Mouse (Mus musculus): ENCODE results near the gene Ccdc88c. TPM values are rescaled to one million over a fixed set of nuclear protein-coding genes. Genes with fewer than 3 reads are reported as not detected.

Gene Ccdc88c
- polyA plus RNA-seq, 1 experiment, result 18.0 TPM

DNA sequence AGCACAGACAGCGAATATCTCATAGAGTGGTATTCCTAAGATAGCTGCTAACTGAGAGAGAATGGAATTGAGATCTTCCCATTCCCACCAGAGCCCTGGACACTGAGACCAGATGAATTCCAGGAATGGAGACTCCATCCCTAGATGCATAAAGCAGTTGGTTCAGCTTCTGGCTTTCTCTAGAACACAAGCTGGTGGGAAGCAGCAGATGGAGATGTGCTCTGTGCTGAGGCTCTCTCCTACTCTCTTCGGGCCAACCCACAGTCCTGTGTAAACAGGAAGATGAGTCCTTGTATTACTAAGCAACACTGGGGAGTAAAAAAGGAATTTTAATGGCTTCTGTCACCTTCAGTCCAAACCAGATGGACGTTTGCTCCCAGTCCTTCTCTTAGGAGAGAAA, 153.3 kb downstream of the Ccdc88c start:
- H3K27me3 ChIP-seq (ENCODE audit: control insufficient read depth, insufficient read depth, insufficient read length), result no peaks in the 10 kb centered on the region
- no peaks in the 10 kb centered on the region for H3K79me2 ChIP-seq (ENCODE audit: control insufficient read depth, insufficient read depth)
- H3K4me3 ChIP-seq, result no peak overlapping the region
- TF ChIP-seq MYOD1 (IDR thresholded peaks at IDR 0.05; ENCODE audit: control insufficient read depth in 1 of 3, insufficient read length in 2 of 3, low read depth in 2 of 3) (no peak), USF1 (IDR thresholded peaks at IDR 0.05; ENCODE audit: low read depth) (no peak), POLR2AphosphoS2 (IDR thresholded peaks at IDR 0.05; ENCODE audit: insufficient read length, low read depth) (no peak), POLR2A (IDR thresholded peaks at IDR 0.05; ENCODE audit: insufficient read length, low read depth) (no peak), MAX (IDR thresholded peaks at IDR 0.05; ENCODE audit: low read depth) (no peak), TCF12 (IDR thresholded peaks at IDR 0.05; ENCODE audit: insufficient read depth, poor library complexity, severe bottlenecking) (no peak), MYOG (IDR thresholded peaks at IDR 0.05; ENCODE audit: control insufficient read depth in 1 of 3, insufficient read depth in 1 of 3, insufficient read length in 2 of 3, low read depth in 2 of 3) (no peak), REST (IDR thresholded peaks at IDR 0.05; ENCODE audit: insufficient read depth, insufficient read length) (no peak), E2F4 (IDR thresholded peaks at IDR 0.05; ENCODE audit: insufficient read depth) (no peak), CEBPB (IDR thresholded peaks at IDR 0.05; ENCODE audit: insufficient read depth, poor library complexity, severe bottlenecking) (no peak), SRF (IDR thresholded peaks at IDR 0.05; ENCODE audit: control insufficient read depth, insufficient read length, low read depth) (no peak), TCF3 (IDR thresholded peaks at IDR 0.05; ENCODE audit: insufficient read length, low read depth) (no peak)
- H3ac ChIP-seq (ENCODE audit: control insufficient read depth, insufficient read length), result no peak overlapping the region
- no peaks in the 10 kb centered on the region for H3K36me3 ChIP-seq (ENCODE audit: control insufficient read depth, insufficient read depth)
- no peak overlapping the region for H3K4me2 ChIP-seq (ENCODE audit: low read depth)

DNA sequence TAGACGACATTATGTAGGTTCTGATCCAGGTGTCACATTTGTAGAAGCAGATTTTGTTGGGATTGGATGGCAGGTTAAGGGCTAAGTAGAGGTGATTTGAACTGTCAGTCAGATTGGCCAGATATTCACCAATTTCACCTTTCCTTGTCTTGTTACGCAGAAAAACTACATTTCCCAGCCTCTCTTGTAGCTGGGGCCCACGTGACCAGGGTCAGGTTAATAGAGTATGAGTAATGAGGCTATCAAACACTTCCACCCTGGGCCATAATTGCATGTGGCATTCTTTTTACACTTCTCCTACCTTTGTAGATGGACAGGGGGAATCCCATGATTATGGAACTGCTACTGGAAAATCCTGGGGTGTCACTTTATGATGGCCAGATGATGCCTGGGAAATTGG, 155.2 kb downstream of the Ccdc88c start:
- TF ChIP-seq POLR2AphosphoS2 (IDR thresholded peaks at IDR 0.05; ENCODE audit: insufficient read length, low read depth) (no peak), TCF3 (IDR thresholded peaks at IDR 0.05; ENCODE audit: insufficient read length, low read depth) (no peak), SRF (IDR thresholded peaks at IDR 0.05; ENCODE audit: control insufficient read depth, insufficient read length, low read depth) (no peak), USF1 (IDR thresholded peaks at IDR 0.05; ENCODE audit: low read depth) (peak; percentile 54), MYOG (IDR thresholded peaks at IDR 0.05; ENCODE audit: control insufficient read depth in 1 of 3, insufficient read depth in 1 of 3, insufficient read length in 2 of 3, low read depth in 2 of 3) (no peak)
- Histone ChIP-seq H3K36me3 (ENCODE audit: control insufficient read depth, insufficient read depth) (no peaks in the 10 kb centered on the region), H3ac (ENCODE audit: control insufficient read depth, insufficient read length) (no peak overlapping the region), H3K79me2 (ENCODE audit: control insufficient read depth, insufficient read depth) (no peaks in the 10 kb centered on the region), H3K4me3 (no peak overlapping the region), H3K4me2 (ENCODE audit: low read depth) (no peak overlapping the region), H3K27me3 (ENCODE audit: control insufficient read depth, insufficient read depth, insufficient read length) (no peaks in the 10 kb centered on the region)

GRCm38 (mm10) chr12:100871841-100872240, 157.0 kb downstream of the Ccdc88c start:
- H3K36me3 ChIP-seq (ENCODE audit: control insufficient read depth, insufficient read depth), result no peaks in the 10 kb centered on the region
- TF ChIP-seq MYOD1 (IDR thresholded peaks at IDR 0.05; ENCODE audit: control insufficient read depth in 1 of 3, insufficient read length in 2 of 3, low read depth in 2 of 3), result no peak
- TF ChIP-seq SRF (IDR thresholded peaks at IDR 0.05; ENCODE audit: control insufficient read depth, insufficient read length, low read depth), result no peak
- TF ChIP-seq TCF12 (IDR thresholded peaks at IDR 0.05; ENCODE audit: insufficient read depth, poor library complexity, severe bottlenecking), result no peak
- no peak for TF ChIP-seq TCF3 (IDR thresholded peaks at IDR 0.05; ENCODE audit: insufficient read length, low read depth)
- TF ChIP-seq E2F4 (IDR thresholded peaks at IDR 0.05; ENCODE audit: insufficient read depth), result no peak
- no peak for TF ChIP-seq POLR2A (IDR thresholded peaks at IDR 0.05; ENCODE audit: insufficient read length, low read depth)
- TF ChIP-seq POLR2AphosphoS2 (IDR thresholded peaks at IDR 0.05; ENCODE audit: insufficient read length, low read depth), result no peak
- no peak for TF ChIP-seq MAX (IDR thresholded peaks at IDR 0.05; ENCODE audit: low read depth)
- no peak for TF ChIP-seq MYOG (IDR thresholded peaks at IDR 0.05; ENCODE audit: control insufficient read depth in 1 of 3, insufficient read depth in 1 of 3, insufficient read length in 2 of 3, low read depth in 2 of 3)
- TF ChIP-seq USF1 (IDR thresholded peaks at IDR 0.05; ENCODE audit: low read depth), result no peak
- TF ChIP-seq CEBPB (IDR thresholded peaks at IDR 0.05; ENCODE audit: insufficient read depth, poor library complexity, severe bottlenecking), result no peak
- TF ChIP-seq REST (IDR thresholded peaks at IDR 0.05; ENCODE audit: insufficient read depth, insufficient read length), result no peak

GRCm38 (mm10) chr12:100871234-100871633, 157.6 kb downstream of the Ccdc88c start:
- TF ChIP-seq POLR2AphosphoS2 (IDR thresholded peaks at IDR 0.05; ENCODE audit: insufficient read length, low read depth) (no peak), E2F4 (IDR thresholded peaks at IDR 0.05; ENCODE audit: insufficient read depth) (no peak), CEBPB (IDR thresholded peaks at IDR 0.05; ENCODE audit: insufficient read depth, poor library complexity, severe bottlenecking) (no peak), MYOG (IDR thresholded peaks at IDR 0.05; ENCODE audit: control insufficient read depth in 1 of 3, insufficient read depth in 1 of 3, insufficient read length in 2 of 3, low read depth in 2 of 3) (no peak), MYOD1 (IDR thresholded peaks at IDR 0.05; ENCODE audit: control insufficient read depth in 1 of 3, insufficient read length in 2 of 3, low read depth in 2 of 3) (no peak), POLR2A (IDR thresholded peaks at IDR 0.05; ENCODE audit: insufficient read length, low read depth) (no peak), SRF (IDR thresholded peaks at IDR 0.05; ENCODE audit: control insufficient read depth, insufficient read length, low read depth) (no peak), TCF12 (IDR thresholded peaks at IDR 0.05; ENCODE audit: insufficient read depth, poor library complexity, severe bottlenecking) (no peak)
- no peak overlapping the region for H3K4me3 ChIP-seq
- no peak overlapping the region for H3K4me2 ChIP-seq (ENCODE audit: low read depth)
- H3K36me3 ChIP-seq (ENCODE audit: control insufficient read depth, insufficient read depth), result no peaks in the 10 kb centered on the region
- H3K79me2 ChIP-seq (ENCODE audit: control insufficient read depth, insufficient read depth), result no peaks in the 10 kb centered on the region
- no peaks in the 10 kb centered on the region for H3K27me3 ChIP-seq (ENCODE audit: control insufficient read depth, insufficient read depth, insufficient read length)
- no peak overlapping the region for H3ac ChIP-seq (ENCODE audit: control insufficient read depth, insufficient read length)

More at GRCm38 (mm10) chr12:100871841-100872240, 157.0 kb downstream of the Ccdc88c start:
- H3K4me2 ChIP-seq (ENCODE audit: low read depth), result no peak overlapping the region
- no peaks in the 10 kb centered on the region for H3K27me3 ChIP-seq (ENCODE audit: control insufficient read depth, insufficient read depth, insufficient read length)
- no peak overlapping the region for H3K4me3 ChIP-seq
- H3ac ChIP-seq (ENCODE audit: control insufficient read depth, insufficient read length), result no peak overlapping the region
- no peaks in the 10 kb centered on the region for H3K79me2 ChIP-seq (ENCODE audit: control insufficient read depth, insufficient read depth)

GRCm38 (mm10) chr12:100868049-100868622, 160.7 kb downstream of the Ccdc88c start:
- Histone ChIP-seq H3K4me3 (no peak overlapping the region), H3ac (ENCODE audit: control insufficient read depth, insufficient read length) (no peak overlapping the region), H3K79me2 (ENCODE audit: control insufficient read depth, insufficient read depth) (no peaks in the 10 kb centered on the region), H3K4me2 (ENCODE audit: low read depth) (no peak overlapping the region), H3K27me3 (ENCODE audit: control insufficient read depth, insufficient read depth, insufficient read length) (no peaks in the 10 kb centered on the region), H3K36me3 (ENCODE audit: control insufficient read depth, insufficient read depth) (no peaks in the 10 kb centered on the region)
- no peak for TF ChIP-seq E2F4 (IDR thresholded peaks at IDR 0.05; ENCODE audit: insufficient read depth)
- TF ChIP-seq TCF3 (IDR thresholded peaks at IDR 0.05; ENCODE audit: insufficient read length, low read depth), result no peak
- no peak for TF ChIP-seq POLR2AphosphoS2 (IDR thresholded peaks at IDR 0.05; ENCODE audit: insufficient read length, low read depth)
- TF ChIP-seq TCF12 (IDR thresholded peaks at IDR 0.05; ENCODE audit: insufficient read depth, poor library complexity, severe bottlenecking), result no peak
- no peak for TF ChIP-seq REST (IDR thresholded peaks at IDR 0.05; ENCODE audit: insufficient read depth, insufficient read length)
- TF ChIP-seq CEBPB (IDR thresholded peaks at IDR 0.05; ENCODE audit: insufficient read depth, poor library complexity, severe bottlenecking), result no peak
- no peak for TF ChIP-seq MAX (IDR thresholded peaks at IDR 0.05; ENCODE audit: low read depth)
- no peak for TF ChIP-seq USF1 (IDR thresholded peaks at IDR 0.05; ENCODE audit: low read depth)
- TF ChIP-seq SRF (IDR thresholded peaks at IDR 0.05; ENCODE audit: control insufficient read depth, insufficient read length, low read depth), result no peak
- no peak for TF ChIP-seq MYOG (IDR thresholded peaks at IDR 0.05; ENCODE audit: control insufficient read depth in 1 of 3, insufficient read depth in 1 of 3, insufficient read length in 2 of 3, low read depth in 2 of 3)
- TF ChIP-seq POLR2A (IDR thresholded peaks at IDR 0.05; ENCODE audit: insufficient read length, low read depth), result no peak
- TF ChIP-seq MYOD1 (IDR thresholded peaks at IDR 0.05; ENCODE audit: control insufficient read depth in 1 of 3, insufficient read length in 2 of 3, low read depth in 2 of 3), result no peak
